Mouse (Mus musculus): ENCODE measurements around the gene Barhl1. TPM values are rescaled to one million over a fixed set of nuclear protein-coding genes. Genes with fewer than 3 reads are reported as not detected.

Gene Barhl1
- total and polyA plus RNA-seq, 3 experiments = 0.24 TPM; not detected in 2

DNA sequence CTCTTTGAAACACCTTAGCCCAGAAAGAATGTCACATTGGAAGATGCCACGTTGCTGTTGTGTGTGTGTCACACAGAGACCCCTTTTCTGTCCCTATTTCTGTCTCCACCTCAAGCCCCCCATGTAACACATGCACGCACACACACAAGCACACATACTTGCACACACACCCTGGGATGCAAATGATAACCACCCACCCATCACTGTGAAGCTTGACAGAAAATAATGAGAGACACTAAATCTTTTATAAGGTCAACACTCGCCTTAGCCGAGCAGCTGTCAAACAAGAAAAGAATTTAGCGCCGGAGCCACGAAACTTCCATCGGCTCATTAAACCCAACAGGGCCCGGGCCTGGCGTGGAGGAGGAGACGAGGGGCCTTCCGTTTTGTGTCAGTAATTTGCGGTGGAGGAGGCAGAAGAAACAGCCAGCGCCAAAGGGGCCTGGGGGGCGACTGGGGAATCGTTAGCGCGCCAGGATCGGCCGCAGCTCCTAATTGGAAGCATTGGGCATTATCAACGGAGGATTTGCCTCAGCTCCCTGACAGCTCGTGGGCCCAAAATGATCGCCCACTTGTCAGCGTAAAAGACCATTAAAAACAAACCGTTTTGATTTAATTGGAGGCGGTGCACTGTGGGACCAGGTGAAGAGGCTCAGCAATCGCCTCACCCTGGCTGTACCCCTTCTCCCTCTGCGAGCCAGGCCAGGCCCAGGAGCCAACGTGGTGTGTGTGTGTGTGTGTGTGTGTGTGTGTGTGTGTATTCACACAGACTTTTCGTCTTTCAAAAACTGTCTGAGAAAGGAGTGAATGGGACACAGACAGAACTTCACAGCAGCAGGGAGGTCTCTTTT, 27.4 kb upstream of the Barhl1 start:
- H3K79me2 ChIP-seq (replicated peaks; ENCODE audit: control insufficient read depth, extremely low read depth, insufficient read depth, poor library complexity, severe bottlenecking) = no peaks in the 10 kb centered on the region
- H3K4me1 ChIP-seq (ENCODE audit: control insufficient read depth in 1 of 2, insufficient read depth in 2 of 2) = no peaks in the 10 kb centered on the region
- no peak for DNase-seq (ENCODE audit: extremely low read depth)
- in situ Hi-C loops (cut with MboI; ENCODE audit: low pct_ligation_motif_present, low pct_unique_long_range_greater_than_20kb, low sequenced_read_pairs) = no loop called here
- H3K9me3 ChIP-seq (replicated peaks; ENCODE audit: low read length) = no peaks in the 10 kb centered on the region
- no peak overlapping the region for H3K9ac ChIP-seq (ENCODE audit: insufficient read depth, low read depth)
- no peak overlapping the region for H3K27ac ChIP-seq (ENCODE audit: insufficient read depth, low read depth)
- H3K27me3 ChIP-seq (replicated peaks) = peaks cover 83% of the 10 kb centered on the region
- dilution Hi-C loops (cut with MboI; ENCODE audit: extremely low pct_ligation_motif_present, extremely low pct_unique_long_range_greater_than_20kb, low sequenced_read_pairs) = no loop called here
- H3K36me3 ChIP-seq (replicated peaks in 1 of 2; ENCODE audit: control insufficient read depth in 1 of 2, insufficient read depth in 1 of 2, low read length in 1 of 2) = no peaks in the 10 kb centered on the region
- no peak overlapping the region for H3K4me3 ChIP-seq (replicated peaks in 1 of 3; ENCODE audit: low read depth in 2 of 3, low read length in 2 of 3, poor library complexity in 1 of 3)
- TF ChIP-seq EP300 (IDR thresholded peaks at IDR 0.05; ENCODE audit: low read length) (no peak), MYC (IDR thresholded peaks at IDR 0.05; ENCODE audit: low read depth, low read length) (no peak), TBP (conservative IDR thresholded peaks at IDR 0.05; ENCODE audit: low read depth, low read length) (no peak), MEF2A (IDR thresholded peaks at IDR 0.05; ENCODE audit: borderline replicate concordance, low read depth, low read length) (no peak), ETS1 (conservative IDR thresholded peaks at IDR 0.05; ENCODE audit: low read depth, low read length) (no peak), JUN (IDR thresholded peaks at IDR 0.05; ENCODE audit: insufficient read depth, low read depth, low read length) (no peak), BHLHE40 (IDR thresholded peaks at IDR 0.05; ENCODE audit: low read depth, low read length) (no peak), UBTF (IDR thresholded peaks at IDR 0.05; ENCODE audit: low read depth, low read length) (no peak), MAFK (IDR thresholded peaks at IDR 0.05; ENCODE audit: insufficient replicate concordance, low read length) (no peak), ELF1 (IDR thresholded peaks at IDR 0.05; ENCODE audit: low read depth, low read length) (no peak), TCF12 (IDR thresholded peaks at IDR 0.05; ENCODE audit: low read depth, low read length) (no peak), USF2 (conservative IDR thresholded peaks at IDR 0.05; ENCODE audit: low read depth, low read length) (no peak), E2F4 (IDR thresholded peaks at IDR 0.05; ENCODE audit: insufficient replicate concordance, low read depth, low read length) (no peak), HCFC1 (IDR thresholded peaks at IDR 0.05; ENCODE audit: low read depth, low read length) (no peak), MAX (IDR thresholded peaks at IDR 0.05; ENCODE audit: low read length) (no peak), POLR2A (IDR thresholded peaks at IDR 0.05; ENCODE audit: low read depth, low read length) (no peak), SIN3A (IDR thresholded peaks at IDR 0.05; ENCODE audit: low read length) (no peak)
- H3K4me2 ChIP-seq (ENCODE audit: insufficient read depth, low read depth, poor library complexity, severe bottlenecking) = no peak overlapping the region

DNA sequence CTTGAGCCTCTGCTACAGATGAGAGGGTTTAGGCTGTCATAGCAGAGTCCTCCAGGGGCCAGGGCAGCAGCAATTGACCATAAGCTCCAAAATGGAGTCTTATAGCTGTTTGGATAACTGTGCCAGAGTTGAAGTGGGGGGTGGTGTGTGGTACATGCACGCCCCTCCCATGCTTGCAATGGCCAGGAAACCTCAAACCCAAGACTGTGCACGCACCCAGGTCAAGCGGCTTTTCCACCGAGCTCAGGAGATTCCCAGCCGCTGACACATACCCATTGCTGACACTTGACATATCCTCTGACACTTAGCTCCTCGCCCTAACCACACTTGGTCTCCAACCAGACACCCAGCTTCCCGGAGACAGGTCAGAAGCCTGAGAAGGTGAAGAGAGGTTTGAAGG, 22.5 kb upstream of the Barhl1 start:
- TF ChIP-seq GABPA (IDR thresholded peaks at IDR 0.05; ENCODE audit: insufficient replicate concordance, low read depth, low read length) (no peak), MAFK (IDR thresholded peaks at IDR 0.05; ENCODE audit: insufficient replicate concordance, low read length) (no peak), ZC3H11A (IDR thresholded peaks at IDR 0.05; ENCODE audit: low read depth, low read length) (no peak), UBTF (IDR thresholded peaks at IDR 0.05; ENCODE audit: low read depth, low read length) (no peak), POLR2A (IDR thresholded peaks at IDR 0.05; ENCODE audit: low read depth, low read length) (no peak), ZMIZ1 (IDR thresholded peaks at IDR 0.05; ENCODE audit: low read depth, low read length) (no peak), MXI1 (IDR thresholded peaks at IDR 0.05; ENCODE audit: low read depth, low read length) (no peak), IRF4 (IDR thresholded peaks at IDR 0.05; ENCODE audit: low read depth, low read length) (no peak), KAT2A (IDR thresholded peaks at IDR 0.05; ENCODE audit: insufficient replicate concordance, low read length) (no peak), CHD2 (IDR thresholded peaks at IDR 0.05; ENCODE audit: low read length) (no peak), MAZ (IDR thresholded peaks at IDR 0.05; ENCODE audit: low read depth, low read length) (no peak), ELF1 (IDR thresholded peaks at IDR 0.05; ENCODE audit: low read depth, low read length) (no peak), MEF2A (IDR thresholded peaks at IDR 0.05; ENCODE audit: borderline replicate concordance, low read depth, low read length) (no peak), USF1 (IDR thresholded peaks at IDR 0.05; ENCODE audit: low read depth, low read length) (no peak), JUN (IDR thresholded peaks at IDR 0.05; ENCODE audit: insufficient read depth, low read depth, low read length) (no peak), BHLHE40 (IDR thresholded peaks at IDR 0.05; ENCODE audit: low read depth, low read length) (no peak), CHD1 (IDR thresholded peaks at IDR 0.05; ENCODE audit: low read depth, low read length) (no peak), SIN3A (IDR thresholded peaks at IDR 0.05; ENCODE audit: low read length) (no peak), PAX5 (IDR thresholded peaks at IDR 0.05; ENCODE audit: low read length) (no peak), ZKSCAN1 (IDR thresholded peaks at IDR 0.05; ENCODE audit: borderline replicate concordance, low read depth, low read length) (no peak)
- Histone ChIP-seq H3K9ac (ENCODE audit: insufficient read depth, low read depth) (no peak overlapping the region), H3K4me3 (replicated peaks in 1 of 3; ENCODE audit: low read depth in 2 of 3, low read length in 2 of 3, poor library complexity in 1 of 3) (no peak overlapping the region), H3K27ac (ENCODE audit: insufficient read depth, low read depth) (no peak overlapping the region), H3K9me3 (replicated peaks; ENCODE audit: low read length) (no peaks in the 10 kb centered on the region), H3K79me2 (replicated peaks; ENCODE audit: control insufficient read depth, extremely low read depth, insufficient read depth, poor library complexity, severe bottlenecking) (no peaks in the 10 kb centered on the region), H3K4me1 (ENCODE audit: control insufficient read depth in 1 of 2, insufficient read depth in 2 of 2) (no peaks in the 10 kb centered on the region), H3K36me3 (replicated peaks in 1 of 2; ENCODE audit: control insufficient read depth in 1 of 2, insufficient read depth in 1 of 2, low read length in 1 of 2) (no peaks in the 10 kb centered on the region), H3K27me3 (replicated peaks) (peaks cover 46% of the 10 kb centered on the region), H3K4me2 (ENCODE audit: insufficient read depth, low read depth, poor library complexity, severe bottlenecking) (0 out of 2 replicates have a peak overlapping the region, but pooled peaks have one; percentile 22)
- in situ Hi-C loops (cut with MboI; ENCODE audit: low pct_ligation_motif_present, low pct_unique_long_range_greater_than_20kb, low sequenced_read_pairs) (no loop called here), dilution Hi-C loops (cut with MboI; ENCODE audit: extremely low pct_ligation_motif_present, extremely low pct_unique_long_range_greater_than_20kb, low sequenced_read_pairs) (no loop called here)
- no peak for DNase-seq (ENCODE audit: extremely low read depth)

Measured in CH12.LX (cell line).